Mouse (Mus musculus) embryo, embryonic 10.5 days (tissue): ENCODE measurements at regions not wholly inside any gene's neighbourhood (a gene's known extent, or its start where the extent isn't known, plus 50 kb on each side); places are given as distances from the start of the nearest gene placed in this dataset.

Experiments
- DNase-seq: peaks from one replicate; pipeline ENCODE4 v3.0.0-alpha.2; 2015; ENCODE audit warnings: low spot score

- DNase-seq, result no peak
Observed at GRCm38 (mm10) chr1:80131354-80131753, 86.9 kb downstream of the Fam124b start.

DNA sequence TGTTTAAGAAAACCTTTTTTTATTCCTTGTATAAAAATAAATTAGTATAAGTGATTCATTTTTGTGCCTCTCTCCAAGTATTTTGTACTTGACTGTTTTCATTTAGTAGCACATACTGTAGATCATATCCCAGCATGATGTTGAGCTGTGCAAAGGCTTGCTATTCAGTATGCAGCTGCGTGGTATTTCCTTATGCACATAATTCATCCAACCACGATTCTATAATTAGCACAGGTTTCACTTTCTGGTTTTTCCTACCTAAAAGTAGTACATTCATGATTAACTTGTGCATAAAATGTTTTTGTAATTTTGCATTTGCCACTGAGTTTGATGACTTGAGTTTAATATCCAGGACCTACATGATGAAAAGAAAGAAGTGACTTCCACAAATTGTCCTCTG is 94.3 kb downstream of the Fam124b start:
- no peak for DNase-seq

GRCm38 (mm10) chr1:80115913-80116312 is 102.4 kb downstream of the Fam124b start:
- no peak for DNase-seq

- DNase-seq, result no peak
Observed at GRCm38 (mm10) chr1:80107747-80108476, 110.4 kb downstream of the Fam124b start.

DNA sequence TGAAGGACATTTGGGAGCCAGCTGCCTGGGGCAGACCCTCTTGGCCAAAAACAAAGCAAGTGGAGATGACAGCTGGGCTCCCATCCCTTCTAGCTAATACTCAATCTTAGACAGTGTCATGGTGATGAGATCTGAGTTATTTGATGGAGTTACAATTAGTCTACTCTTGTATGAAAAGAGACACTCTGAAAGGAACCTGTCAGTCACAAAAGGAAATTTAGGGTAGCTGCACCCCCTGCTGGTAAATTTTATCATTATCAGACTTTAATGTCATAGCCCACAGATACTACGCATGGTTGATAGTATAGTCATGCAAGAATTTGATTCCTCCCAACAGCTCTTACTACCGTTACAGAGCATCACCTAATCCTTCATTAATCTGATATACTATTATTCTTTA is 112.0 kb downstream of the Fam124b start:
- peak; percentile 65 for DNase-seq

DNA sequence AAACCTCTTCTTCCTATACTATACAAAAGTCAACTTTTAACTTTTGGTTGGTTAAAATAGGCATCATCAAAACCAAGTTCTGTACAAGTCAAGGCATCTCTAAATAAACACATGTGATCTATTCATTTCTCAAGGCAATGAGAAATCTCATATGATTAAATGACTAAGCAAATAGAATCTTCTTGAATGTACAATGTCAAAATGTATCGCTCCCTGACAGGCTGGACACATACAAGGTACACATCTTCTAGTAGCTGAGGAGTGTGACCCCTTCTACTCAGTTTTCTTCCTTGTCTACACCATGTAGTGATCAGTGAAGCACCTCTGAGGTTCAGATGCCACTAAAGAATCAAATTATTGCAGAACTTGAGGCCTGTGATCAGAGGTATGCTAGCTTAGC is 120.0 kb downstream of the Fam124b start:
- DNase-seq, result no peak

DNA sequence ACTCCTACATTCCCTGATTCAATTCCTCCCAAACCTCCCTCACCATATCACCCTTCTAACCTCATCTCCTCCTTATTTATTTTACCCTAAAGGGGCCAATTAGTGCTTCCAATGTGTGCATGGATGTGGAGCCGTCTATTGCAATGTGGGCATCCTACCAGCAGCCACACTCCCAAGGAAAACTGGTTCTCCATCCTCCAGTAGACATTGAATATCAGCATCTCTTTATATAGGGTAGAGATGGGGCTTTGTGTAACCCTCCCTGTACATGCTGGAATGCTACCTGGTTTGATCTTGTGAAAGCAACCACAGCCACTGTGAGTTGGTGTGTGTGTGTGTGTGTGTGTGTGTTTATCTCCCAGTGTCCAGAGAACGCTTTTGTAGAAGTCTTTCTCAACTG is 126.5 kb downstream of the Fam124b start:
- no peak for DNase-seq

DNA sequence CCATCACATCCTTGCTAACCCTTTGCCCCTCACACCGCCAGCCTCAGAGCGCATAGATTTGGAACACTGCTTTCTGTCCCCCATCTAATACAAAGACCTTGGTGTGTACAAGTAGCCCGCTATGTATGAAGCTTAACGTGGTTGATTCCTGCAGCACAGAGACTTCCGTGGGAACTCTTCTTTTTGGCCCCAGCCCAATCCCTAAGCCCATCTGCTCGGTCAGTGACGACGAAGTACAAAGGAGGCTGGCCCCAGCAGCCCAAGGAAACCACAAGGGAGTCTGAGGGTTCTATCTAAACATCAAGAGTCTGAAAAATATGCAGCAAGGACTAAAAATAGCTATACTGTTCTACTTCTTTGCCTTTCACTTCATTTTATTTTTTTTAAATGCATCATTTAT is 126.9 kb downstream of the Fam124b start:
- DNase-seq, result no peak

DNA sequence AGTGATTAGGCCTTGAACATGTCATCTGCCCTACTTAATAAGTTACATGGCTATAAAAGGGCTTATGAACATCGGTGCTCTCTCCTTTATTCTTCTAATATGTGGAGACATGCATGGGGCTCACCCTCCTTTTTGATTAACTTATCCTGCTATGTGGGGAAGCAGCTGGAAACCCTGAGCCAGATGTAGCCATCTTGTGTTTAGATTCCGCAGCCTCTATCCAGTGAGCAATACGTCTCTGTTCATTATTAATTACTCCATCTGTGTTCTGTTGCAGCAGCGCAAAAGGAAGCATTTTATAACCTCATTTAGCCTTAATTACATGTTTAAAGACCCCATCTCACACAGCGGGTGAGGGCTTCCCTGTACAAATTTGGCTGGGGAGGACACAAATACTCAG is 129.6 kb downstream of the Fam124b start:
- no peak for DNase-seq

DNA sequence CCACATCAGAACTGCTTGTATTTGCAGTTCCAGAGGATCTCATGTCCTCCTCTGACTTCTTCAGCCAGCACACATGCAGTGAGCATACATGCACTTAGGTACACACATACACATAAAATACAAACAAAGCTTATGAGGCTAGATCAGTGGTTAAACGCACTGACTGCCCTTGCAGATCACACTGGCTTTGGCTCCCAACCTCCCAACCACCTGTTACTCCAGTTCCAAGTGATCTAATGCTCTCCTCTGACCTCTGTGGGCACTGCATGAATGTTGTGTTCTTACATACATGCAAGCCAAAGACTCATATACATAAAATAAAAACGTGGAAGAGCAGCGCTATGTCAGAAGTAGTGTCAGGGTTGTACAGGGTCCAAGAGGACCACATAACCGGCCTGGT is 141.9 kb downstream of the Fam124b start:
- no peak for DNase-seq

- DNase-seq, result no peak
Observed at GRCm38 (mm10) chr1:80074376-80074775, 143.9 kb downstream of the Fam124b start.

DNA sequence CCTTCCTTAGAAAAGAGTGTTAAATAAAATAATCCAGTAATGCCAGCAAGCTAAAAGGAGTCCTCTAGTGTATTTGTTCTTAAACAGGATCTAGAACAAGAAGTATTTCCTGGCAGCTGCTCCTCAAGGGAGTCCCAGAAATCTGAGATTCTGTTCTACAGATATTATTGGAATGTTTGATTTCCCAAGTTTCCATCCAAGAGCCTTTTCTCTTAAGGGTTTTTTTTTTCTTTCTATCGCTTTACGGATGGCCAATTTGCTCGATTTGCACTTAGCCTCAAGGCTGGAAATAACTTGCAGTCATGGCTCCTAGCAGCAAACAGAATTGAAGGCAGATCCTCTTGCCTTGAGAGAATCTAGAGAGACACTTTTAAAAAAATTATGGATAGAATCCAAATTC is 144.3 kb downstream of the Fam124b start:
- no peak for DNase-seq

DNA sequence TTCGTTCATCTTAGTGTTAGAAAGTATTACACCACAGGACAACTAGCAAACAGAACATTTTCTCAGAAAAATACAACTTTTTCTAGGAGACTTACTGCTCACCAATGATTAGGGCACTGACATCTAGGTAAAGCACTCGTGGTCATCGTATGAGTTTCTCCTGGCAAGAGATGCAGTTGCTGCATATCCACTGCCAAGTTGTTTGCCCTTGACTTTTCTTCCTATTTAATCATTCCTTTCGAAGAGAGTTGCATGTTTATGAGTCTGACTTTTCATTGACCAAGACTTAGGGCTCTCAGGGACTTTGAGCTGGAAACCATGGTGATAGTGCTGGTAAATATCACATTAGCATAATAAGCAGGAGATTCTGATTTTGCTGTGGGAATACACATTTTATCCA is 149.1 kb downstream of the Fam124b start:
- no peak for DNase-seq

GRCm38 (mm10) chr1:80062121-80062520 is 156.2 kb downstream of the Fam124b start:
- no peak for DNase-seq

GRCm38 (mm10) chr1:80061632-80062031 is 156.6 kb downstream of the Fam124b start:
- peak; percentile 72 for DNase-seq

DNA sequence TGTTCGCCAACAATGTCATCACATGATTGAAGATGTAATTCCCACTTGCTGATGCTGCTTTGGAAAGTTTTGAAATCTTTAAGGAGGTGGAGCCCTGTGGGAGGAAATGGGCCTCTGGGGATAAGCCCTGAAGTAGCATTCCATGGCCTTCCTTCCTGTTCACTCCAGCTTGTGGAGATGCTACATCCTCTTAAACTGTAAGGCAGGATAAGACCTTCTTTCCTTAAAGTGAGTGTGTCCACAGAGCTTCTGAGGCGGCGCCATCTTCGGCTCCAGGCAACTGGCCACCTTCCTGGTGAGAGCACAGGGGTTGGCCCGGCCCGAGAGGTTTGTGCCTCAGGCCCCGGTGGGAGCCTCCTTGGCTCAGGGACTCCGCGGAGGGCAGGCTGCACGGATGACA is 173.1 kb downstream of the Fam124b start:
- DNase-seq, result no peak

GRCm38 (mm10) chr1:80040409-80040808 is 177.9 kb downstream of the Fam124b start:
- no peak for DNase-seq

GRCm38 (mm10) chr1:80039891-80040290 is 178.4 kb downstream of the Fam124b start:
- DNase-seq, result no peak

DNA sequence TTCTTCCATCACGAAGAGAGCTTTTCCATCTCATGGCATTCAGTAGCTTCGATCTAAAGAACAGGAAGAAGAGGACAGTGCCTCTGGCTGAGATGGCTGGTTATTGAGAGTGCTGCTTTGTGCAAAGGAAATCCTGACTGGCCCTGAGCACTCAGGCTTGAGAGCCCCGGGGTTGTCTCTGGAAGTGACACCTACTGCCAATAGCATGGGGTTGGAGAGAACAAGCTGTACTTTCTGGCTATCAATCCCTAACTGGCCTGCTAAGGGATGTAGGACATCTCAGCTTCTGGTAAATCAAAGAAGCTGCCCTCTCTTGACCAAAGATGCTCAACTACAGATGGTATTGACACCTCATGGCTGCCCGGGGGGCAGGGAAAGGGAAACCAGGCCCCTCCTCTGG is 178.2 kb upstream of the Serpine2 start:
- DNase-seq, result no peak

DNA sequence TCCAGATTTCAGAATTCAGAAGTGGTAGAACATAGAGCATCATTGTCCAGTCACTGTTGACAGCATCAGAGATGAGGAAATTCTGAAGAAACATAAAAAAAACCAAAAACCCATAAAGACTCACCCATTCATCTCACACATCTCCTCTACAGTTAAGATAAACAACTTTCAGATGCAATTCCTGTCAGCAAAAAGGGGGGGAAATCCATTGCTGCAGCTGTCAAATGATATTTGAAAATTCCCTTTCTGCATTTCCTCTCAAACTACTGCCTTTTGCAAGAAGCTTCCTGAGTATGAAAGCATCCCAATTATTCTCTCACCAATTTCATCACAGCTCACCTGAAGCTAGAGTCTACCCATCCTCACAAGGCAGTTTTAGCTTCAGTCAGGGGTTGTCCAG is 177.1 kb upstream of the Serpine2 start:
- no peak for DNase-seq

DNA sequence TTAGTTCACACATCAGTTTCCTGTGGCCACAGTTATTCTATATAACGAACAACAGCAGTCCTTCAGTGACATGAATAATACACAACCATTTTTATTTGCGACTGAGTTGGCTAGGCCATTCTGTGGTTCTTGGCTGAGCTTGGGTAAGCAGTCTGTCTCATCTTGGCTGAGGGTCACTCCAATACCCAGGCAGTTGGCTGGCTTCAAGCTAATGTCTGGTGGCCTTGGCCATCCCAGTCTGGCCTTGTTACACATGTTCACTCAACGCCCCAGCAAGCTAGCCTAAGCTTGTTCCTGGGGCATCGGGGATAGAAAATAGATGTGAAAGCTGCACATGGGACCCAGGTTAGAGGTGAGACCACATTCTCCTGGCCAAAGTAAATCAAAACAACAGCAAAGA is 175.5 kb upstream of the Serpine2 start:
- DNase-seq, result no peak

- DNase-seq, result no peak
Observed at GRCm38 (mm10) chr1:80033522-80033921, 172.5 kb upstream of the Serpine2 start.

DNA sequence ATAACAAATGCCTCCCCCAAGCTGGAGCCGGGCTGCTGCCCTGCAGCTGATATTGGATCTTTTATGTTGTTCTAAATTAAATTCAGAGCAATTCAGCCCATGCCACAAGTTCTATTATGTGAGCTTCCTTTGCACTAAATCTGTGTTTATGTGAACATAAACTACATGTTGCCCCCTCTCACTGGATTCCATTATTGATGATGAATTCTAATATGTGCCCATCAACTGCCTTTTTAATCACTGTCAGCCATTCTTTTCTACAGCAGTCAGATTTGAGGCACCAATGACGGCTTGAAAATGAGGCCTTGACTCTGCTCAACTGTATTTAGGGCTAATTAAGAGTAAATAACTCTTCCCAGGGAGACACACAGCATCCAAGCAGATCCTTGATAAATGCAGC is 172.1 kb upstream of the Serpine2 start:
- DNase-seq, result no peak

DNA sequence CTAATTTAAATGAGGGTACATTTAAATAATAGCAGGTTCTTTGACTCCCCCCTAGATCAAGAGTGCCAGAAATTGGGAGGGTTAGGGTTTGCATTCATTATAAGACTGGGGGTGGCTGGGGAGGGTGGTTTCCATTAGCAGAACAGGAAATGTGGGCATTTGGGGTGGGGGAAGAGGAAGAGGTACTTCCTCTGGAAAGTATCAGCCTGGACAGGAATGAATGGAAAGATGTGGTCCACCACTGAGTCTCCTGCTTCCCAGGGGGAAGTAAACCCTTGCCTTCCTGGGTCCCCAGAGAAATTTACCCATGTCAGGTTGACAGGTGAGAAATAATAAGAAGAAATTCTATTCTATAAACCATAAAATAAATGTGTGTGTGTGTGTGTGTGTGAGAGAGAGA is 171.5 kb upstream of the Serpine2 start:
- DNase-seq, result no peak

DNA sequence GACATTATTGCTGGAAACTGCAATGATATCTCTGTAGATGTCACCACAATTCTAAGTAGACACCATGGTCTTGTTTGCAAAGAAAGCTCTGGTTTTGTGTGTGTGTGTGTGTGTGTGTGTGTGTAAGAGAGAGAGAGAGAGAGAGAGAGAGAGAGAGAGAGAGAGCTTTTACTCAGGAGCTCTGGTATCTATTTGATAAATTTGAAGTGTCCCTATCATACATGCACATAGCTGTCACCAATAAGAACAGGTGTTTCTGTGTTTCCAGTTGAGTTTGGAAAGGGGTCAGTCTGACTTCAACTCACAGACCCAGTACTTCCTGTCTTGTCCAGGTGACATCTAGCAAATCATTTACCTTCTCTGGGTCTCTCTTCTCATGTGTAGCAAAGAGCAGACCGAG is 169.7 kb upstream of the Serpine2 start:
- DNase-seq, result no peak
